Mouse (Mus musculus) MEL-GATA-1-ER (cell line): Measurements from ENCODE around the gene Gpc4.

Source experiments
- DNase-seq: peaks from one replicate; pipeline ENCODE4 v3.0.0-alpha.2; 2012; ENCODE audit warnings: low read depth; ENCODE audit errors: extremely low read depth

The Gpc4 gene

GRCm38 (mm10) chrX:52030146-52030545, 134.9 kb downstream of the Gpc4 start:
- DNase-seq: no peak

- no peak for DNase-seq
These were observed 147.4 kb downstream of the Gpc4 start for GRCm38 (mm10) chrX:52017660-52018059.
